ENCODE assay signal across 9 mouse cellular contexts in the genomic region with DNA sequence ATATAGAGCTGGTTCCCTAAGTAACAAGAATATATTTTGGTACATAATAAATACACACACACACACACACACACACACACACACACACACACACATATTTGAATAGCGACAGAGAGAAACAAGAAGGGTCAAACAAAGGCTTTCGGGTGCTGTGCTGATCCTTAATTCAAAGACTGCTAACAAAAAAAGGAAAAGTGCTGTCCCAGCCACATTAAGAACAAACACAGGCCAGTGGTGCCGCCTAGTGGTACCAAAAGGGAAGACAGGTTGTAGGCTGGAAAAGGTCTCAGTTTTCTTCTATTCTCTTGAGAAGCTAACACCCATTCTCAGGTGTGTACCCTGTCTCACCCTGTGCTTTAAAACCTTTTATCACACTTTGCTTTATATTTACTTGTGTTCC.
DNase-seq lines count a peak whose midpoint lies in the region; ATAC-seq lines count a peak whose summit lies in the region.
"Had no signal": no experiment of that assay in that cellular context is flagged by ENCODE, and none has a peak within 500 bp of the region (broad histone marks: within the 10 kb centered on the region; RNA-seq: fewer than 3 reads in every experiment).

No protein-coding gene starts in this region.

- H3K9ac ChIP-seq in midbrain, embryonic 16.5 days (ENCODE audit: low read depth, low read length), result no peak overlapping the region
- H3K9ac ChIP-seq: embryonic facial prominence, embryonic 13.5 days had no signal

- H3K27ac ChIP-seq in heart, embryonic 10.5 days, result no peak overlapping the region
- no peak overlapping the region for H3K27ac ChIP-seq in midbrain, embryonic 16.5 days (ENCODE audit: low read length)
- H3K27ac ChIP-seq: embryonic facial prominence, embryonic 13.5 days had no signal

- no peaks in the 10 kb centered on the region; the same call in 1 of the 2 replicates for H3K36me3 ChIP-seq in heart, embryonic 10.5 days
- H3K36me3 ChIP-seq in midbrain, embryonic 16.5 days (ENCODE audit: control insufficient read depth, insufficient read depth, low read length), result no peaks in the 10 kb centered on the region
- H3K36me3 ChIP-seq: embryonic facial prominence, embryonic 13.5 days had no signal

- no peaks in the 10 kb centered on the region for H3K27me3 ChIP-seq in heart, embryonic 10.5 days (ENCODE audit: insufficient read depth, poor library complexity, severe bottlenecking)
- H3K27me3 ChIP-seq in midbrain, embryonic 16.5 days (ENCODE audit: control insufficient read depth, insufficient read depth, low read depth, low read length), result no peaks in the 10 kb centered on the region
- H3K27me3 ChIP-seq: embryonic facial prominence, embryonic 13.5 days had no signal

- no peak overlapping the region for H3K4me3 ChIP-seq in heart, embryonic 10.5 days
- H3K4me3 ChIP-seq in midbrain, embryonic 16.5 days (ENCODE audit: low read depth, low read length), result no peak overlapping the region
- H3K4me3 ChIP-seq: embryonic facial prominence, embryonic 13.5 days had no signal

- 7% methylated on average over 3 of the region's 3 CpGs for WGBS in heart, embryonic 10.5 days
- WGBS in midbrain, embryonic 16.5 days, result 0% methylated on average over 3 of the region's 3 CpGs

- H3K4me2 ChIP-seq in midbrain, embryonic 16.5 days (ENCODE audit: low read length), result no peak overlapping the region
- H3K4me2 ChIP-seq: embryonic facial prominence, embryonic 13.5 days had no signal

- intact Hi-C loops in heart, postnatal 10 days (cut with DNase I), result loop anchor here (1.0 kb wide), 2 partner anchors 131 to 228 kb away; no protein-coding TSS in a partner anchor
- intact Hi-C loops in left cerebral cortex, postnatal 14 days (cut with DNase I), result loop anchor here (2.0 to 5.0 kb wide), 2 partner anchors 133 to 227 kb away; no protein-coding TSS in a partner anchor

- no peaks in the 10 kb centered on the region; the same call in 1 of the 2 replicates for H3K4me1 ChIP-seq in heart, embryonic 10.5 days
- no peaks in the 10 kb centered on the region for H3K4me1 ChIP-seq in midbrain, embryonic 16.5 days (ENCODE audit: control insufficient read depth, insufficient read depth, low read length)

- 0 out of 2 replicates have a peak, but pooled peaks have one; percentile 36 for ATAC-seq in midbrain, embryonic 16.5 days

- no peaks in the 10 kb centered on the region for H3K9me3 ChIP-seq in heart, embryonic 10.5 days
- no peaks in the 10 kb centered on the region for H3K9me3 ChIP-seq in midbrain, embryonic 16.5 days (replicated peaks; ENCODE audit: control insufficient read depth, low read length, poor library complexity, severe bottlenecking)
- H3K9me3 ChIP-seq: embryonic facial prominence, embryonic 13.5 days had no signal

- DNase-seq in heart, postnatal 10 days, result peak; percentile 57 to 78
- no peak for DNase-seq in heart, embryonic 10.5 days (ENCODE audit: low spot score)
- DNase-seq in Muller cell, postnatal 12 days (ENCODE audit: inconsistent ontology term), result peak; percentile 75
- DNase-seq in cerebellum, postnatal 36 days, result peak; percentile 29 to 48
- DNase-seq in gastrocnemius, adult 8-10 months (ENCODE audit: low spot score in 2 of 2), result peak; percentile 10 to 26
- peak; percentile 68 to 76 for DNase-seq in left cerebral cortex, postnatal 14 days (ENCODE audit: low spot score in 2 of 2)
- peak; percentile 28 to 56 for DNase-seq in thymus, postnatal 10 days (ENCODE audit: low spot score in 2 of 2)
